Mouse (Mus musculus) layer of hippocampus, postnatal 14 days (tissue): ENCODE measurements around the gene Exoc5. TPM values are rescaled to one million over a fixed set of nuclear protein-coding genes. Genes with fewer than 3 reads are reported as not detected.
"Not testable (repeated sequence)": the region's sequence is repeated elsewhere in the genome, so short reads cannot be mapped to it uniquely, and the experiment has no call there.

ENCODE experiments used
- DNase-seq, 2 experiments: peaks; one replicate each; pipeline ENCODE4 v3.0.0; 2021 to 2022; ENCODE audit warnings: low spot score in 2 of 2, mixed read lengths in 1 of 2
- long read RNA-seq, 2 experiments: library from polyadenylated mRNA; stranded (forward); transcript quantifications; one replicate each; pipeline ENCODE4 v2.0.0; 2021
- total RNA-seq, 2 experiments: library from RNA; stranded (reverse); gene quantifications; 2 replicates each; pipeline ENCODE4 v1.2.3; 2021

The Exoc5 gene
- total RNA-seq = 10 to 100 TPM; 56.6 TPM
- long read RNA-seq, experiment 1, full-length matches to known transcripts = 56 of 64 reads
- long read RNA-seq, experiment 1, partial matches to known transcripts = 1 of 64 reads
- long read RNA-seq, experiment 1, other reads (novel, unspliced or antisense) = 7 of 64 reads
- long read RNA-seq, experiment 2, full-length matches to known transcripts = 54 of 63 reads
- long read RNA-seq, experiment 2, partial matches to known transcripts = 4 of 63 reads
- long read RNA-seq, experiment 2, other reads (novel, unspliced or antisense) = 5 of 63 reads

DNA sequence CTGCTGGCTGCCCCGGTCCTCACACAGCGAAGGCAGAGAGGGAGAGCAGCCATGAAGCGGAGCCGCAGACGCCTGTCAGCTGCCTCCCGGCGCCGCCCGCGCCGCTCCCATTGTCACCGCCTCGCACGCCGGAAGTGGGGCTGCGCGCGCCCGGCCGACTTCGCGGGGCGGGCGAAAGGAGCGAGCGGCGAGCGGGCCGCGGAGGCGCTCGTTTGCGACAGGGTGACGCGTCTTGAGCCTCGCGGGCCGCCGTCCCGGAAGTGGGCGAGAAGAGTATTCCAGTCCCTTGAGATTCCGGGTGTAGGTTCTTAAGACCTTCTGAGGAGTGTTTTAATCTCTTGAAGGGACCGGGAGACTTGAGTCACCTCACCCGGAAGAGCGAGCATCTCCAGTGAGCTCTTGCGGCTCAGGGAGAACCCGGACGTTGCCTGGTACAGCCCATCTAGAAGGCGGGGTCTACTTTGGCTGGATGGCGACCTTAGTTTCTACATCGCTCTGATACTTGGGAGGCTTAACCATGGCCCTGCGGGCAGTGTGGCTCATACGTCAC is at the start of gene Exoc5:
Gene Exoc5, minus strand, starts transcription at position 380 of the 550 bp plus-strand sequence.
- DNase-seq = peak; percentile 92 to 97

DNA sequence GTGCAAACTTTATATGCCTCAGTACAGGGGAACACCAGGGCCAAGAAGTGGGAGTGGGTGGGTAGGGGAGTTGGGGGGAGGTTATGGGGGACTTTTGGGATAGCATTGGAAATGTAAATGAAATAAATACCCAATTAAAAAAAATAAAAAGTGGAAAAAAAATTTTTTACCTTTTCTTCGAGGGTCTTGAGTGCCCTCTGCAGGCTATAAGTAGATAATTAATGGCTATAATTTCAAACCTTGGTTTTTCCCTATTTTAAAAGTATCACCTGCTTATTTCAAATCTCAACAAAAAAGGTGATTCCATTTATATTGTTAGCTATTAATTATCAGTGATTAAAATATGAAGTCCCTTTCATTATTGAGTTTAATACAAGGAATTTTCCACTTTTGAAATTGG is 25.3 kb upstream of the Exoc5 start:
- DNase-seq = not testable (repeated sequence)

GRCm38 (mm10) chr14:49091277-49091676 is 24.8 kb upstream of the Exoc5 start:
- DNase-seq = no peak

GRCm38 (mm10) chr14:49090102-49090501 is 23.6 kb upstream of the Exoc5 start:
- no peak for DNase-seq

DNA sequence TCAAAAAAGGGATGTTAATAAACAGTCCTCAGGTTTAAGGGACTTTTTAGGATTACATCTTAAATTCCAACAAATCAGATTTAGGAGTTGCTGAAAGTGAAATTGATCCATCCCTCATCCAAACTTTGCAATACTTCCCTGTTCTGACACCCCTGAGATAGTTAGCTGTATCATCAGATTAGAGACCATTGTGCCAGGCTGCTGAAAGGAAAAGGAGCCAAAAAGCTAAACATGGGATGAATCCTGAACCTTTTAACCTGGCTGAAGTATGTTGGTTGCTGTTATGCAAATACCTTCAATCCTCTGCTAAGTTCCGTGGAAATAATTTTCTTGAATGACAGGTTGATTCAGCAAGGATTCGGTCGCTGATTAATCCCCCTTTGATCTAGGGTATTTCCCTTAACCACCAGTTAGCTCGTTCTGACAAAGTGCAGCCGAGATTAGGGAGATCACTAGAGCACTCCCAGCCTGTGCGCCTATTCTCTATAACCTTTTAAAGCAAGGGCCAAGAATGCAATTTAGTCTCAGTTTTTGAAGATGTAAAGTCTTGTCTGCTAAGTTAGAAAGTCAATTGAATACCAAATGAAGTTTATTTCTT is 23.1 kb upstream of the Exoc5 start:
- no peak for DNase-seq

GRCm38 (mm10) chr14:49088155-49089048 is 21.9 kb upstream of the Exoc5 start:
- no peak for DNase-seq

DNA sequence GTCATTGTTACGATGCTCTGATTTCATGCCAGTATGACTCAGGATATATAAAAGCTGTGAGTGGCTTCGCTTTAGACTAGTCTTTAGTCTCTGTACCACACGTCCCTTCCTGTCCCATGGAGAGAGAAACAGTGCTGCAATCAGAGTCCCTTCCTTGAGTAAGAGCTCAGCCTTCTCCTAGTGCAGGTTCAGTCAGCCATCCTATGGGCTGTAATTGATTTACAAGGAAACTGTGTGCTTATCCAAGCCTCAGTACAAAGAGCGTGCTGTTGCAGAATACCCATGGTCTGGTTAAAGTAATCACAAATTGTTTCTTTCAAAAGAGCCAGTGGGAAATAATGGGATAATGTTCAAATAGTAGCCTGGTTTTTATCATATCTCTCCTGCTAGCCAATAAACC is 20.1 kb upstream of the Exoc5 start:
- DNase-seq = no peak

GRCm38 (mm10) chr14:49078820-49079219 is 12.4 kb upstream of the Exoc5 start:
- no peak for DNase-seq

- no peak for DNase-seq
These were observed 7.9 kb upstream of the Exoc5 start for GRCm38 (mm10) chr14:49074361-49074760.

DNA sequence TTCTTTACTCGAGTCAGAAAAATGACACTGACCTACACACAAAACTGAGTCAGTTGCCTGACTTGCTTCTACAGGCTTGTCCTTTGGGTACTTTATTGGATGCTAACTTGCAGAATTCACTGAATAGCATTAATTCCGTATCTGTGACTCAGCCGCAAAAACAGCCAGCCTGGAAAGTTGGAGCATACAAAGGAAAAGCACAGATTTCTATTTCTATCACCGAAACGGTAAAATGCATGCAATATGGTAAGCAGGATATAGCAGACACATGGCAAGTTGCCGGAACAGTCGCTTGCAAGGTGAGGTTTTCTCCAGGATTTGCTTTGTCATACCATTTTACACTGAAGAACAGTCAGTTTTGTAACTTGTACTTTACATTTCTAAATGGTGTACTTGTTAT is 7.4 kb upstream of the Exoc5 start:
- DNase-seq = no peak

DNA sequence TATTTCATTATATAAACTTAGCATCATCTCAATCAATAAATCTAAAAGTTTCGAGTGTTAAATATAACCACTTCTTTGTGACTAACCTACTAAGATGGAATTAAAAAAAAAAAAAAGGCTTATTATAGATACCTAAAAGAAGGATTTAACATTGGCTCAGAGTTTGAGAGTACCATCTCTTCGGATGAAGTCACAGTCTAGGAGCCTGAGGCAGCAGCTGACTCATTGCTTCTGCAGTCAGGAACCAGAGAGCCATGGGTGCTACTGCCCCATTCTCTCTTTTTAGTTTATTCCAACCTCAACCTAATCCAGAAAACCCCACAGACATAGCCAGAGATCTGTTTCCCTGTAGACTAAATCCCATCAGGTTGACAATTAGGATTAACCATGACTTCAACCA is 6.4 kb upstream of the Exoc5 start:
- DNase-seq = no peak

DNA sequence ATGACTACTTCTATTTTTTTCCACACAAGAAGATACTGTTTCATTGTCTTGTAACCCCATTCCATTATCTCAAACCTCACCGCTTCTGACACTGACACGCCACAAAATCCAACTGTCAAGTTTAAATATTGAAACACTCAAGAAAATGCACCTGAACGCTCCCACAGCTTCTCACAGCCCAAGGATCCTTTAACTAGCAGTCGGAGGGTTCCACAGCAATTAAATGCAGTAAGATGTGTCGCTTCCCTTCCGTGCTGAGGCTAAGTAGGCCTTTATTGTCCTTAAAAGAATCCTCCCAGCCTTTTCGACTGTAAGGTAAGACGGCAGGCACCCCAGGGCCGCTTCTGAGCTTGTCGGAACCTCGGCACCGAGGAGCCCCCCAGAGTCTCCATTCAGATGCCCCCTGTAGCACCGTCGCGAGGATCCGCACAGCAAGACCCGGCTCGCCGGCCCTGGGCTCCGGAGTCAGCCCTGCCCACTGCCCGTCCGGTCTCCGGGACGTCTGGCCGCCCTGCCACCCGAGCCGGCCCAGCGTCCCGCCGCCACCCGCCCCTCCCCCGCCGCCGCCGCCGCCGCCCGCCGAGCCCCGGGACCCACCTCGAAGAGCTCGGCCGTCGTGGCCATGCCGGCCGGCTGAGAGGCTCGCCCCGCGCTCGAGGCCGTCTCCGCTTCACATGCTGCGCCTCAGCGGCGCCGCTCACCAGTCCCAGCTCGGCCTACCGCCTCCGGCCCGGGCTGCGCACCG is 752 bp downstream of the Exoc5 start, which contains the start of gene Ap5m1:
Gene Ap5m1, plus strand, starts transcription at position 569 of the 745 bp plus-strand sequence.
- peak; percentile 31 to 41 for DNase-seq

DNA sequence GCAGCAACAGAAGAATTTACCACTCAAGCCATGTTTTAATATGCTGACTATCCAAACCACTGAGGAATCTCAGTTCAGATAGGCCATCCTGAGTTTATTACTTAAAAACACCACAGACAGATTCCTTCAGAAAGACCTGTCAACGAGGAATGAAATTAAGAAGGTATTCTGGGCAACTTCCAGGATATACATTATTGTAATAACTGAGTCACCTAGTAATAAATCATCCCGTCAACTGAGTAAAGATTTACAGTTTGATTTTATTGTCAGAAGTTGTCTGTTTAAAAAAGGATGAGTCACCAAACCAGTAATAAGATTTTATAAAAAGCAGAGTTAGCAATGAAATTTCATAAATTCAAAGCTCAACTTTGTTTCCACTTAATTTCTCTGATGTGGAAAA is 2.6 kb downstream of the Exoc5 start:
- no peak for DNase-seq

DNA sequence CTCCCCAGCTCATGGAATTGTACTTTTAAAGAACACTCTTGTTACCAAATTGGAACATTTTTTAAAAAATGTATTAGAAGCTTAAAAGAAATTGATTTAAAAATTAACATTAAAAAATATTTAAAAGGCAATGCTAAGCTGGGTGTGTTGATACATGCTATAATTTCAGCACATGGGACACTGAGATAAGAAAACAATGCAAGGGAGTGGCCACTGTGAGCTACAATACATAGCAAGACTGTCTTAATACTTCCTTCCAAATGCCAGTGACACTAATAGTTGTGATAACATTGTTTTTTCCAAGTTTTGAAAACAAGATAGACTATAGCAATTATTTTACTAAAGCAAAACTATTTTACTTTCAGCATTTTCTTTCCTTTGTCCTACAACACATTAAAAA is 17.0 kb downstream of the Exoc5 start:
- DNase-seq = no peak

DNA sequence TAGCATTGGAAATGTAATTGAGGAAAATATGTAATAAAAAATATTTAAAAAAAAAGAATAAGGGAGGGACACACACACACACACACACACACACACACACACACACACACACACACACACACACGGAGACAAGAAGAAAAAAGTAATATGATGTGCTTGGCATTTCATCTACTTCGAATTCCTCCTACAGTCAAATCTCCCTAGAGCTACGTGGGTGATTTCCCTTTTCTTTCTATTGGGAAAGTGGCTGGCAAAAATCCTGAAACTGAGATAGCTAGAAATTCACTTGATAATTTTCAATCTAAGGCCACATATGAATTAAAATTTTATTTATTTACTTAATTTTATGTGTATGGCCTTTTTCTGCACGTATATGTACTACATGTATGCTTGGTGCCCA is 20.8 kb downstream of the Exoc5 start:
- DNase-seq = peak in 1 of 2 experiments; percentile 38

DNA sequence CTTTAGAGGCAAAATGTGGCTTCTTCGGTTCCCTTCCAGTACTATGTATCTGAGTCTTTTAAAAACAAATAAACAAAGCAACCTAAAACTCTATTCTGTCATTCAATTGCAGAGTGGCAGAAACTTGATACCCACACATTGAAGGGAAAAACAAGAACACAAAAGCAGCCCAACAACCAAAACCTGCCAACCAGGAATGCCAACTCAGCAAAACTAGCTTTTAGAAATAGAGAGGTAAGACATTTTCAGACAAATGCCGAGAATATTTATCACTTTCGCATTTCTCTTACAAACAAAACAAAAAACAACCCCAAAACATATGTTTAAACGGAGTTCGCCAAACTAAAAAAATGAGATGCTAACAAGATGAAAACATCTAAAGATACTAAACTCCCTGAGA is 37.5 kb downstream of the Exoc5 start:
- no peak for DNase-seq

- DNase-seq = no peak
These were observed 38.6 kb downstream of the Exoc5 start for GRCm38 (mm10) chr14:49027779-49028368.

DNA sequence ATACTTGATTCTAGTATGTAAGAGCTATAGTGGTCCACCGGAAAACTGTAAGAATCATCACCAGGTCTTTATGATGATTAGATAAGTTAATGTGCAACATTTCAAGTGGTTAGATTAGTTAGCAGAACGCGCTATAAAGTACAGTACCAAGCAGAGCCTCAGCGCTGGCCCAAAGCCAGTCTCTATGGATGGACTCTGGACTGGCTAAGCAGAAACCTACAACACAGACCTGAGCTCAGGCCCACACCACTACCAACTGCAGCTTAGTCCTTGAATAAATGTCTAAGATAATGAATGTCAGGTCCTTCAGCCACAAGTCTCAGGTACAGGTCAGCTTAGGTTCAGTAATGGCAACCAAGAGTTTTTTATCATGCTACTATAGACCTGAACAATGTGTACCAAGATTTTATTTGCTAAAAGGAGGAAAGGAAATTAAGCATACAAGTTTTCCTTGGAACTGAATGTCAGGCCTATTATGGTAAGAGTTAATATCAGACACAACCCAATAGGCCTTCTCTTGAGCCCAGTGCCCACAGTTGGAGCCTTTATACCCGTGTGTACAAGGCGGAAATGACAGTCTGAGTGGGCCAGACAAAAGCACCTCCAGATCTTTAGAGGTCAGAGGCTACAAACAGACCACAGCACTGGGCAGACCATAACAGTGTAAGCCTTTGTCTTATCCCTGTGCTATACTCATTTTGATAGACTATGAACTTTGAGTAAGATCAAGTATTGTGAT is 39.2 kb downstream of the Exoc5 start:
- no peak for DNase-seq

DNA sequence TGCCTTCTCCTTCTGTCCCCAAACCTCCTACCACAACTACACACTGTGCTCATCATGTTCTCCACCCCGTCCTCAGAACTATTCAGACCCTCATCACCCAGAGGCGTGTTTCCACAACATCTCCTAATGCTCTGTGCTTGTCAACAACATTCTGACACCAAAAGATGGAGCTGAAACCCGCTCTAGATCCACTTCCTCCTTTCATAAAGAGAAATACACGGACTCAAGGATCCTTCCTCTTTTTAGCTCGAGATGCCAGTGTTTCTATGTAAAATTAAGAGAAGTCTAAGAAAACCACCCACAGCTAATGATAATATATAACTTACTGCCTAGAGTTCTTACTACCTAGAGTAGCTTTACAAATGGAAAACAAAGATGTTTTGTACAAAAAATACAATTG is 46.7 kb downstream of the Exoc5 start:
- DNase-seq = no peak
